ENCODE assay signal across 16 mouse cellular contexts in the genomic region with DNA sequence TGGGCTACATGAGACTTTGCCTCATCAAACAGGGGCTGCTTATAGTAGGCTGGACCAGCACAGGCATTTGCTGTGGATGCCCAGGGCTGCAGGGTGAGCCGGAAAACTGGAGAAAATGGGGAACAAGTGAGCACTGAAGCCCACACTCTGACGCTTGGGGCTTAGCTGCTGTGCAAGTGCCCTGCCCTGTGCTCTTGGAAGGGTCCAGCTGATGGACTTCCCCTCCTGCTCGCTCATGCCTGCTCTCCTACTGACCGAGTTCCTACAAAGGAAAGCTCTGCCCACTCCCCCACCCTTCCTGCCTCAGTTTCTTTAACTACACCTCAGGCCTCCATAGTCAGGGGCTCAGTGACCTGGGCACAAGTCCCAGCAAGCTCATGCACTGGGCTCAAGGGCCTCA. TPM values are rescaled to one million over a fixed set of nuclear protein-coding genes. Genes with fewer than 3 reads are reported as not detected.
"Had no signal": no experiment of that assay in that cellular context is flagged by ENCODE, and none has a peak within 500 bp of the region (broad histone marks: within the 10 kb centered on the region; RNA-seq: fewer than 3 reads in every experiment).

No protein-coding gene starts in this region.

- ATAC-seq: midbrain, embryonic 15.5 days had no signal

- H3K36me3 ChIP-seq: kidney, embryonic 15.5 days; midbrain, embryonic 15.5 days; neural tube, embryonic 12.5 days had no signal

- H3K4me2 ChIP-seq: kidney, embryonic 15.5 days; lung, embryonic 14.5 days; midbrain, embryonic 15.5 days; neural tube, embryonic 12.5 days had no signal

- DNase-seq: kidney, adult 2 months; kidney, postnatal 14 days; left cerebral cortex, postnatal 4 days; lung, embryonic 14.5 days; lung, postnatal 10 days; thymus, adult 18-20 months; thymus, postnatal 14 days had no signal

- H3K4me3 ChIP-seq: kidney, embryonic 15.5 days; midbrain, embryonic 15.5 days; neural tube, embryonic 12.5 days had no signal

- H3K9ac ChIP-seq: kidney, embryonic 15.5 days; liver, embryonic 14.5 days; lung, embryonic 14.5 days; midbrain, embryonic 15.5 days; neural tube, embryonic 12.5 days had no signal

- H3K27me3 ChIP-seq: kidney, embryonic 15.5 days; midbrain, embryonic 15.5 days; neural tube, embryonic 12.5 days had no signal

- H3K27ac ChIP-seq: liver, embryonic 14.5 days; midbrain, embryonic 15.5 days; neural tube, embryonic 12.5 days had no signal

- H3K9me3 ChIP-seq: kidney, embryonic 15.5 days; midbrain, embryonic 15.5 days; neural tube, embryonic 12.5 days had no signal

RNA-seq across cellular contexts. Expression of a gene that starts 30.5 kb away (rescaled TPM):
- total RNA-seq: layer of hippocampus, adult 8-10 months; layer of hippocampus, postnatal 14 days; left cerebral cortex, postnatal 10 days; left cerebral cortex, postnatal 4 days; monocyte, adult 5-6 weeks; neutrophil, adult 5-6 weeks had no signal
- polyA plus RNA-seq: kidney, embryonic 15.5 days; lung, embryonic 14.5 days; midbrain, embryonic 15.5 days; neural tube, embryonic 12.5 days had no signal
